Mouse (Mus musculus): Measurements from ENCODE around the gene Pnck.

DNA sequence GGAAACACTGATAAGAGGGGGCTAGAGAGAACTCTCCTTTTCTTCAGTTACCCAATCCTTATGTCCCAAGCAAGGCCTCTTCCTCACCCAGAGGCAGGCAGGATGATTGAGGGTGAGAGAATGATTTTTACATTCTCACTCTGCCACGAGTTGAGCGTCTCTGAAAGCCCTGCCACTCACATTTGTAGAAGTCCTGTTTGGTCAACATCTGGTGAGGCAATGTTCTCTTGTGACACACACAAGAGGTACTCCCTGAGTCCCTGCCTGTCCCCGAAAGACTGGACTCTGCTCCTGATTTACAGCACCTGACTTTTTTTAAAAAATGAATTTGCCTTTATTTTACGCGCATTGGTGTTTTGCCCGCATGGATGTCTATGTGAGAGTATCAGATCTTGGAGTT is 6.5 kb downstream of the Pnck start:
- TF ChIP-seq CTCF (IDR thresholded peaks at IDR 0.05), result no peak
- TF ChIP-seq POLR2A (IDR thresholded peaks at IDR 0.05; ENCODE audit: insufficient read depth, low read depth, low read length), result no peak

Measured in heart, adult 2 months (tissue).